Comparison of ENCODE assay signal across 19 mouse cellular contexts in the genomic region with DNA sequence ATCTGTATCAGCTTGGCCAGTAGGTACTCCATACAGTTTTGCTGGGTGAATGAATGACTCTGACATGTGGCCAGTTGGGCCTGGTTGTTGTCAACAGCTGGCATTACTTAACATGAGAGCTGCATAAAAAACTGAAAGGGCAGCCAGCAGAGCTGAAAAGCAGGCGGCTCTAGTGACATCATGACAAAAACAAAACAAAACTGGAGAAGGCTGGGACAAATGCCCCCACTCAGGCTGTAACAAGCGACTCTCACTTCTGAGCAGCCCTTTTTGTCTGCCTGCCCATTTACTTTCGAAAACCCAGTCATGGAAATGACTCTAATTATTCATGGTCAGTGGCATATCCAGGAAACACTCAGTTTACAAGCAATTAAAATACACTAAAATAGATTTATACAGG.
A peak's percentile ranks its signal among the peaks of the same experiment; 100 is the strongest.
DNase-seq lines count a peak whose midpoint lies in the region; ATAC-seq and TF ChIP-seq lines count a peak whose summit lies in the region.
"Had no signal": no experiment of that assay in that cellular context is flagged by ENCODE, and none has a peak within 500 bp of the region (broad histone marks: within the 10 kb centered on the region; RNA-seq: fewer than 3 reads in every experiment).

No protein-coding gene starts in this region.

- no peak overlapping the region for H3K27ac ChIP-seq in kidney, embryonic 16.5 days (ENCODE audit: low read length)
- no peak overlapping the region for H3K27ac ChIP-seq in lung, embryonic 14.5 days (ENCODE audit: low read depth)
- H3K27ac ChIP-seq in liver, embryonic 13.5 days, result peak overlapping the region; percentile 23; the same call in 1 of the 2 replicates
- H3K27ac ChIP-seq: embryonic facial prominence, embryonic 15.5 days; heart, embryonic 13.5 days had no signal

- H3K9ac ChIP-seq in kidney, embryonic 16.5 days (replicated peaks; ENCODE audit: low read length), result no peak overlapping the region
- no peak overlapping the region for H3K9ac ChIP-seq in lung, embryonic 14.5 days
- H3K9ac ChIP-seq in liver, embryonic 13.5 days, result no peak overlapping the region
- H3K9ac ChIP-seq: embryonic facial prominence, embryonic 15.5 days; heart, embryonic 13.5 days had no signal

- no peak for TF ChIP-seq CTCF in lung, embryonic 14.5 days (IDR thresholded peaks at IDR 0.05; ENCODE audit: low read depth)

- no peaks in the 10 kb centered on the region for H3K9me3 ChIP-seq in kidney, embryonic 16.5 days (ENCODE audit: low read length)
- no peaks in the 10 kb centered on the region for H3K9me3 ChIP-seq in lung, embryonic 14.5 days (ENCODE audit: low read depth, low read length)
- no peaks in the 10 kb centered on the region for H3K9me3 ChIP-seq in liver, embryonic 13.5 days (replicated peaks)
- H3K9me3 ChIP-seq: embryonic facial prominence, embryonic 15.5 days; heart, embryonic 13.5 days; megakaryocyte, embryonic 14.5 days had no signal

- H3K4me3 ChIP-seq in kidney, embryonic 16.5 days (ENCODE audit: low read length), result no peak overlapping the region
- no peak overlapping the region for H3K4me3 ChIP-seq in lung, embryonic 14.5 days (ENCODE audit: low read depth, low read length)
- no peak overlapping the region for H3K4me3 ChIP-seq in liver, embryonic 13.5 days (replicated peaks)
- H3K4me3 ChIP-seq: embryonic facial prominence, embryonic 15.5 days; heart, embryonic 13.5 days; megakaryocyte, embryonic 14.5 days had no signal

- H3K4me2 ChIP-seq in kidney, embryonic 16.5 days (replicated peaks; ENCODE audit: low read depth, low read length), result no peak overlapping the region
- no peak overlapping the region for H3K4me2 ChIP-seq in lung, embryonic 14.5 days
- H3K4me2 ChIP-seq in liver, embryonic 13.5 days, result no peak overlapping the region
- H3K4me2 ChIP-seq: embryonic facial prominence, embryonic 15.5 days; heart, embryonic 13.5 days had no signal

- WGBS in kidney, embryonic 16.5 days, result 44% methylated on average over 3 of the region's 3 CpGs
- WGBS in lung, embryonic 14.5 days, result 55% methylated on average over 3 of the region's 3 CpGs
- WGBS in liver, embryonic 13.5 days (ENCODE audit: insufficient replicate concordance), result 59% methylated on average over 3 of the region's 3 CpGs

- ATAC-seq in kidney, embryonic 16.5 days (ENCODE audit: low FRiP score, low TSS enrichment), result peak; percentile 51; the same call in 1 of the 2 replicates
- no peak for ATAC-seq in lung, embryonic 14.5 days (ENCODE audit: insufficient read depth)
- ATAC-seq in liver, embryonic 13.5 days (ENCODE audit: low read depth), result no peak
- ATAC-seq: midbrain, embryonic 16.5 days had no signal

- no peaks in the 10 kb centered on the region for H3K4me1 ChIP-seq in kidney, embryonic 16.5 days (ENCODE audit: insufficient read depth, low read length)
- H3K4me1 ChIP-seq in lung, embryonic 14.5 days (ENCODE audit: insufficient read depth), result no peaks in the 10 kb centered on the region
- H3K4me1 ChIP-seq in liver, embryonic 13.5 days (replicated peaks), result peaks cover 40% of the 10 kb centered on the region
- H3K4me1 ChIP-seq: embryonic facial prominence, embryonic 15.5 days; megakaryocyte, embryonic 14.5 days had no signal

- no peaks in the 10 kb centered on the region for H3K36me3 ChIP-seq in kidney, embryonic 16.5 days (ENCODE audit: insufficient read depth, low read length)
- no peaks in the 10 kb centered on the region for H3K36me3 ChIP-seq in lung, embryonic 14.5 days (ENCODE audit: insufficient read depth)
- H3K36me3 ChIP-seq in liver, embryonic 13.5 days, result no peaks in the 10 kb centered on the region
- H3K36me3 ChIP-seq: embryonic facial prominence, embryonic 15.5 days; heart, embryonic 13.5 days had no signal

- peak; percentile 28 for DNase-seq in embryo, embryonic 11 days
- DNase-seq in embryo, embryonic 10.5 days (ENCODE audit: low spot score), result no peak
- DNase-seq in kidney, adult 8-10 months, result no peak
- DNase-seq in lung, embryonic 14.5 days, result peak; percentile 24
- no peak for DNase-seq in lung, postnatal 25 days (ENCODE audit: low spot score)
- no peak for DNase-seq in liver, embryonic 13.5 days
- DNase-seq in testis, postnatal 10 days (ENCODE audit: low spot score), result no peak
- DNase-seq: adrenal gland, postnatal 14 days; cerebellum, adult 2 months; heart, postnatal 4 days; kidney, postnatal 14 days; spleen, adult 18-20 months; thymus, adult 2 months had no signal

- peaks cover 12% of the 10 kb centered on the region; the same call in 1 of the 2 replicates for H3K27me3 ChIP-seq in kidney, embryonic 16.5 days (ENCODE audit: insufficient read depth, low read length)
- H3K27me3 ChIP-seq in lung, embryonic 14.5 days (ENCODE audit: insufficient read depth, low read length), result no peaks in the 10 kb centered on the region
- H3K27me3 ChIP-seq in liver, embryonic 13.5 days, result peaks cover 4% of the 10 kb centered on the region; the same call in 1 of the 2 replicates
- H3K27me3 ChIP-seq: CH12.LX; embryonic facial prominence, embryonic 15.5 days had no signal

Comparison
In these comparisons a context has a peak if more than half of its experiments do, and no peak if none do; other contexts are left out.
1. DNase-seq: peak in embryo, embryonic 11 days (single experiment) and lung, embryonic 14.5 days (single experiment); none in embryo, embryonic 10.5 days (single experiment), kidney, adult 8-10 months (0 of 2), lung, postnatal 25 days (single experiment), liver, embryonic 13.5 days (single experiment) and testis, postnatal 10 days (single experiment).